Mouse (Mus musculus) MEL (cell line): Measurements from ENCODE around the gene Ankrd1. TPM values are rescaled to one million over a fixed set of nuclear protein-coding genes. Genes with fewer than 3 reads are reported as not detected.

Experiments
- DNase-seq: peaks from one replicate; pipeline ENCODE4 v3.0.0; 2011; ENCODE audit warnings: low read depth, low spot score
- H3K27ac ChIP-seq: 2 replicates; pipeline ENCODE4 v1.5.1; 2012; ENCODE audit warnings: low read depth, mild to moderate bottlenecking, control low read depth, low read length, moderate library complexity; ENCODE audit not compliant: control insufficient read depth
- H3K27me3 ChIP-seq, 2 experiments: fragments of 150-350 bp in 1 of 2; sonication (generic) in 1 of 2; 2 replicates each; pipeline ENCODE4 v1.6.1; 2012; ENCODE audit warnings: low read length in 2 of 2, mild to moderate bottlenecking in 2 of 2, improper control_type of control experiment in 1 of 2, moderate library complexity in 1 of 2; ENCODE audit not compliant: insufficient read depth in 2 of 2, control insufficient read depth in 1 of 2
- H3K36me3 ChIP-seq, 2 experiments: 2 replicates each; pipeline ENCODE4 v1.6.1; 2012 to 2014; ENCODE audit warnings: low read length in 2 of 2, improper control_type of control experiment in 1 of 2, inconsistent platforms in 1 of 2, mild to moderate bottlenecking in 1 of 2; ENCODE audit not compliant: insufficient read depth in 2 of 2, control insufficient read depth in 1 of 2
- H3K4me1 ChIP-seq, 2 experiments: fragments of 150-350 bp in 1 of 2; sonication (generic) in 1 of 2; 2 replicates each; pipeline ENCODE4 v1.6.1; 2012; ENCODE audit warnings: low read length in 2 of 2, improper control_type of control experiment in 1 of 2, mild to moderate bottlenecking in 1 of 2; ENCODE audit not compliant: insufficient read depth in 2 of 2, control insufficient read depth in 1 of 2
- H3K4me3 ChIP-seq, 2 experiments: fragments of 150-350 bp in 1 of 2; sonication (generic) in 1 of 2; 2 replicates each; pipeline ENCODE4 v1.5.1; 2012; ENCODE audit warnings: low read depth in 2 of 2, low read length in 2 of 2, mild to moderate bottlenecking in 2 of 2, moderate library complexity in 2 of 2, control low read depth in 1 of 2, improper control_type of control experiment in 1 of 2; ENCODE audit not compliant: control insufficient read depth in 1 of 2, insufficient read depth in 1 of 2
- H3K79me2 ChIP-seq: 2 replicates; pipeline ENCODE4 v1.6.1; 2012; ENCODE audit warnings: mild to moderate bottlenecking, low read length, moderate library complexity; ENCODE audit not compliant: control insufficient read depth, poor library complexity, insufficient read depth
- H3K9ac ChIP-seq: 2 replicates; pipeline ENCODE4 v1.6.1; 2012; ENCODE audit warnings: low read depth, mild to moderate bottlenecking, control low read depth, low read length, moderate library complexity; ENCODE audit not compliant: control insufficient read depth, poor library complexity, severe bottlenecking
- H3K9me3 ChIP-seq: fragments of 150-350 bp; sonication (generic); replicated peaks from 2 replicates; pipeline ENCODE4 v1.6.1; 2012; ENCODE audit warnings: mild to moderate bottlenecking, low read length, improper control_type of control experiment, moderate library complexity; ENCODE audit not compliant: insufficient read depth
- BHLHE40 ChIP-seq: IDR thresholded peaks from 2 replicates; pipeline ENCODE4 v1.6.1; 2012; ENCODE audit warnings: low read depth, mild to moderate bottlenecking, inconsistent platforms, low read length, improper control_type of control experiment, borderline replicate concordance
- CHD1 ChIP-seq: IDR thresholded peaks from 2 replicates; pipeline ENCODE4 v1.6.1; 2012; ENCODE audit warnings: low read depth, mild to moderate bottlenecking, inconsistent platforms, low read length, improper control_type of control experiment
- CHD2 ChIP-seq: IDR thresholded peaks from 2 replicates; pipeline ENCODE4 v1.6.1; 2011; ENCODE audit warnings: low read length, improper control_type of control experiment
- CTCF ChIP-seq, 3 experiments: IDR thresholded peaks in 2 of 3; conservative IDR thresholded peaks in 1 of 3; 2 replicates each; pipeline ENCODE4 v1.5.1; 2011 to 2012; ENCODE audit warnings: low read length in 3 of 3, low read depth in 2 of 3, mild to moderate bottlenecking in 2 of 3, improper control_type of control experiment in 1 of 3, inconsistent platforms in 1 of 3, mixed read lengths in 1 of 3, moderate library complexity in 1 of 3; ENCODE audit not compliant: control insufficient read depth in 1 of 3, insufficient read depth in 1 of 3, poor library complexity in 1 of 3, severe bottlenecking in 1 of 3
- E2F4 ChIP-seq: IDR thresholded peaks from 2 replicates; pipeline ENCODE4 v1.6.1; 2011; ENCODE audit warnings: low read depth, low read length, improper control_type of control experiment, borderline replicate concordance
- ETS1 ChIP-seq: IDR thresholded peaks from 2 replicates; pipeline ENCODE4 v1.6.1; 2012; ENCODE audit warnings: low read depth, mild to moderate bottlenecking, inconsistent platforms, low read length, improper control_type of control experiment, moderate library complexity
- GABPA ChIP-seq: IDR thresholded peaks from 2 replicates; pipeline ENCODE4 v1.6.1; 2012; ENCODE audit warnings: low read depth, mild to moderate bottlenecking, inconsistent platforms, low read length, improper control_type of control experiment, moderate library complexity
- GATA1 ChIP-seq: IDR thresholded peaks from 2 replicates; pipeline ENCODE4 v1.6.1; 2011; ENCODE audit warnings: low read depth, low read length, improper control_type of control experiment
- JUND ChIP-seq: IDR thresholded peaks from 2 replicates; pipeline ENCODE4 v1.6.1; 2011; ENCODE audit warnings: low read depth, mild to moderate bottlenecking, improper control_type of control experiment, low read length
- MAFK ChIP-seq: IDR thresholded peaks from 2 replicates; pipeline ENCODE4 v1.6.1; 2011; ENCODE audit warnings: low read depth, mild to moderate bottlenecking, low read length, improper control_type of control experiment, borderline replicate concordance
- MAX ChIP-seq: IDR thresholded peaks from 2 replicates; pipeline ENCODE4 v1.6.1; 2011; ENCODE audit warnings: low read length, improper control_type of control experiment
- MAZ ChIP-seq: IDR thresholded peaks from 2 replicates; pipeline ENCODE4 v1.6.1; 2012; ENCODE audit warnings: low read depth, mild to moderate bottlenecking, inconsistent platforms, low read length, improper control_type of control experiment
- MEF2A ChIP-seq: IDR thresholded peaks from 2 replicates; pipeline ENCODE4 v1.6.1; 2014; ENCODE audit warnings: low read depth, mild to moderate bottlenecking, inconsistent platforms, low read length, improper control_type of control experiment; ENCODE audit not compliant: poor library complexity, insufficient replicate concordance, severe bottlenecking; ENCODE audit errors: extremely low read depth
- MXI1 ChIP-seq: IDR thresholded peaks from 2 replicates; pipeline ENCODE4 v1.6.1; 2011; ENCODE audit warnings: mild to moderate bottlenecking, low read depth, low read length, improper control_type of control experiment
- NELFE ChIP-seq: IDR thresholded peaks from 2 replicates; pipeline ENCODE4 v1.6.1; 2011; ENCODE audit warnings: low read depth, low read length, improper control_type of control experiment
- NRF1 ChIP-seq: IDR thresholded peaks from 2 replicates; pipeline ENCODE4 v1.6.1; 2014; ENCODE audit warnings: low read depth, mild to moderate bottlenecking, inconsistent platforms, low read length, improper control_type of control experiment, moderate library complexity; ENCODE audit not compliant: poor library complexity, insufficient read depth, severe bottlenecking
- POLR2A ChIP-seq, 2 experiments: IDR thresholded peaks; 2 replicates each; pipeline ENCODE4 v1.6.1; 2011 to 2012; ENCODE audit warnings: low read length in 2 of 2, mild to moderate bottlenecking in 2 of 2, control low read depth in 1 of 2, improper control_type of control experiment in 1 of 2, low read depth in 1 of 2, moderate library complexity in 1 of 2; ENCODE audit not compliant: control insufficient read depth in 1 of 2, insufficient read depth in 1 of 2, poor library complexity in 1 of 2
- POLR2AphosphoS2 ChIP-seq: IDR thresholded peaks from 2 replicates; pipeline ENCODE4 v1.6.1; 2011; ENCODE audit warnings: low read length, improper control_type of control experiment
- TAL1 ChIP-seq: IDR thresholded peaks from 2 replicates; pipeline ENCODE4 v1.6.1; 2012; ENCODE audit warnings: mild to moderate bottlenecking, inconsistent platforms, low read length, moderate library complexity, mixed read lengths
- TCF12 ChIP-seq: IDR thresholded peaks from 2 replicates; pipeline ENCODE4 v1.6.1; 2014; ENCODE audit warnings: low read depth, mild to moderate bottlenecking, inconsistent platforms, low read length, improper control_type of control experiment, moderate library complexity
- USF1 ChIP-seq: IDR thresholded peaks from 2 replicates; pipeline ENCODE4 v1.6.1; 2014; ENCODE audit warnings: low read depth, mild to moderate bottlenecking, inconsistent platforms, low read length, improper control_type of control experiment, moderate library complexity
- USF2 ChIP-seq, 2 experiments: IDR thresholded peaks; 2 replicates each; pipeline ENCODE4 v1.6.1; 2011 to 2012; ENCODE audit warnings: improper control_type of control experiment in 2 of 2, low read length in 2 of 2, borderline replicate concordance in 1 of 2, inconsistent platforms in 1 of 2, low read depth in 1 of 2, mild to moderate bottlenecking in 1 of 2; ENCODE audit not compliant: insufficient read depth in 1 of 2
- ZC3H11A ChIP-seq: IDR thresholded peaks from 2 replicates; pipeline ENCODE4 v1.6.1; 2012; ENCODE audit warnings: low read depth, mild to moderate bottlenecking, inconsistent platforms, low read length, improper control_type of control experiment
- ZMIZ1 ChIP-seq: IDR thresholded peaks from 2 replicates; pipeline ENCODE4 v1.6.1; 2012; ENCODE audit warnings: low read depth, mild to moderate bottlenecking, inconsistent platforms, low read length, improper control_type of control experiment, moderate library complexity
- polyA plus RNA-seq, 2 experiments: library from polyadenylated mRNA; stranded (reverse) in 1 of 2; unstranded in 1 of 2; fragments of >175 nt in 1 of 2; fragments of >200 nt in 1 of 2; gene quantifications; 2 replicates each; pipeline versions ENCODE4 v1.2.1 to v1.2.4; 2012; ENCODE audit warnings: low replicate concordance in 2 of 2, low read depth in 1 of 2; ENCODE audit not compliant: insufficient read length in 2 of 2, insufficient read depth in 1 of 2, missing spikeins in 1 of 2
- total RNA-seq: library from RNA; depleted of rRNA; stranded (reverse); fragments of 300-350 nt; gene quantifications from 2 replicates; pipeline ENCODE4 v1.2.3, GENCODE M21; 2012

Ankrd1 gene
- total and polyA plus RNA-seq, 3 experiments, result not detected

- no peaks in the 10 kb centered on the region for H3K36me3 ChIP-seq
- H3K9me3 ChIP-seq, result no peaks in the 10 kb centered on the region
- no peaks in the 10 kb centered on the region for H3K4me1 ChIP-seq
- no peak overlapping the region for H3K9ac ChIP-seq
- H3K4me3 ChIP-seq, result no peak overlapping the region
- no peak for TF ChIP-seq NELFE
- TF ChIP-seq E2F4, result no peak
- TF ChIP-seq CHD1, result no peak
- TF ChIP-seq USF2 (IDR thresholded peaks at IDR 0.05; ENCODE audit: borderline replicate concordance in 1 of 2, insufficient read depth in 1 of 2, low read depth in 1 of 2, low read length in 2 of 2), result no peak
- no peak for TF ChIP-seq CTCF (IDR thresholded peaks at IDR 0.05 in 2 of 3, conservative IDR thresholded peaks at IDR 0.05 in 1 of 3; ENCODE audit: control insufficient read depth in 1 of 3, insufficient read depth in 1 of 3, low read depth in 2 of 3, low read length in 3 of 3, poor library complexity in 1 of 3, severe bottlenecking in 1 of 3)
- no peak for TF ChIP-seq TCF12
- no peak for TF ChIP-seq GATA1
- TF ChIP-seq MAFK, result no peak
- no peak for TF ChIP-seq ETS1
- TF ChIP-seq MAX, result no peak
- TF ChIP-seq POLR2AphosphoS2, result no peak
- no peak for TF ChIP-seq TAL1
- TF ChIP-seq USF1, result no peak
- no peak for TF ChIP-seq MEF2A
- no peak for TF ChIP-seq MAZ
- TF ChIP-seq POLR2A (IDR thresholded peaks at IDR 0.05; ENCODE audit: control insufficient read depth in 1 of 2, insufficient read depth in 1 of 2, low read depth in 1 of 2, low read length in 2 of 2, poor library complexity in 1 of 2), result no peak
- no peak for TF ChIP-seq MXI1
- no peak for TF ChIP-seq ZMIZ1
- no peak for TF ChIP-seq CHD2
- TF ChIP-seq BHLHE40, result no peak
- H3K27ac ChIP-seq, result no peak overlapping the region
- H3K27me3 ChIP-seq, result no peaks in the 10 kb centered on the region; a peak in 1 of 4 replicates
- DNase-seq, result no peak
- H3K79me2 ChIP-seq, result no peaks in the 10 kb centered on the region
Observed at GRCm38 (mm10) chr19:36168121-36168520, 48.2 kb upstream of the Ankrd1 start.

GRCm38 (mm10) chr19:36167291-36167896 is 47.5 kb upstream of the Ankrd1 start:
- H3K4me3 ChIP-seq, result no peak overlapping the region
- H3K4me1 ChIP-seq, result no peaks in the 10 kb centered on the region
- H3K79me2 ChIP-seq, result no peaks in the 10 kb centered on the region
- DNase-seq, result no peak
- no peak overlapping the region for H3K27ac ChIP-seq
- TF ChIP-seq GABPA (no peak), POLR2AphosphoS2 (no peak), CTCF (IDR thresholded peaks at IDR 0.05 in 2 of 3, conservative IDR thresholded peaks at IDR 0.05 in 1 of 3; ENCODE audit: control insufficient read depth in 1 of 3, insufficient read depth in 1 of 3, low read depth in 2 of 3, low read length in 3 of 3, poor library complexity in 1 of 3, severe bottlenecking in 1 of 3) (no peak), NRF1 (no peak), ZC3H11A (no peak), CHD1 (no peak), JUND (no peak), ETS1 (no peak)
- TF ChIP-seq, all 39 proteins: peak for 0
- Histone ChIP-seq H3K27me3 (no peaks in the 10 kb centered on the region; a peak in 1 of 4 replicates), H3K36me3 (no peaks in the 10 kb centered on the region), H3K9me3 (no peaks in the 10 kb centered on the region), H3K9ac (no peak overlapping the region)
